Mouse (Mus musculus): ENCODE data around the gene Gltp. TPM values are rescaled to one million over a fixed set of nuclear protein-coding genes. Genes with fewer than 3 reads are reported as not detected.

Gene Gltp
- total RNA-seq, 2 experiments from 2014 or later, result 20.6 to 21.5 TPM

DNA sequence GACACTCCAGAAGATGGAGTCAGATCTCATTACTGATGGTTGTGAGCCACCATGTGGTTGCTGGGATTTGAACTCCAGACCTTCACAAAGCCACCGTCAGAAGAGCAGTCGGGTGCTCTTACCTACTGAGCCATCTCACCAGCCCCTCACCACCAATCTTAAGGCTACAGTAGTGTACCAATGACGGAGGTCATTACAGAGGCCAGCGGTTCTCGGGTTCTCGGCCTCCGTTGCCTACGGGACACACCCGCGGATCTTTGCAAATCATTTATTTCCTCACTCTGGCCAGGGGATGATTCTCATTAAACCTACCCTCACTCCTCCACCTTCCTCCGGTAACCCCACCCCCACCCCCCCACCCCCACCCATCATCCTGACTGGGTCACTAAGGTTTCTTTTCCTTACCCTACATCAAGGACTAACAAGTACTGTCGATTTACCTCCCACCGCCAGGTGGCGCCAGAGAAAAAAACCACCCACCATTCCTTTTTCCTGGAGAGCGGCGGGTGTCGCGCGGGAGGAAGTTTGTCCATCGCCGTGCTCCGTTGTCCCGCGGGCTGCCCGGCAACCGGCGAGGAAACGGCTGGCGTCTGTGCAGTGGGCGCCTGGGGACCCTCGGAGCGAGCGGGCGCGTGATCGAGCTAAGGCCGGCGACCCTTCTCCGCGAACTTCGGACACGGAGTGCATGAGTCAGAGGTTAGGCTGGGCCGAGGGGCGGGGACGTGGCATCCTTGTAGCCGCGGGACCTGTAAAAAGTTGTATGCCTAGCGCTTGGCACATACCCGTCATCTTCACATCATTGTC, 16.7 kb upstream of the Gltp start, which contains the start of gene Tchp:
TSS of gene Tchp (plus strand) at position 496 of the 804 bp plus-strand sequence.
- intact Hi-C loops (cut with DNase I), result loop anchor here (5.0 kb wide), 2 partner anchors 65 to 100 kb away; partner anchors contain the start of gene Ankrd13a
- DNase-seq, result peak; percentile 96 to 98

DNA sequence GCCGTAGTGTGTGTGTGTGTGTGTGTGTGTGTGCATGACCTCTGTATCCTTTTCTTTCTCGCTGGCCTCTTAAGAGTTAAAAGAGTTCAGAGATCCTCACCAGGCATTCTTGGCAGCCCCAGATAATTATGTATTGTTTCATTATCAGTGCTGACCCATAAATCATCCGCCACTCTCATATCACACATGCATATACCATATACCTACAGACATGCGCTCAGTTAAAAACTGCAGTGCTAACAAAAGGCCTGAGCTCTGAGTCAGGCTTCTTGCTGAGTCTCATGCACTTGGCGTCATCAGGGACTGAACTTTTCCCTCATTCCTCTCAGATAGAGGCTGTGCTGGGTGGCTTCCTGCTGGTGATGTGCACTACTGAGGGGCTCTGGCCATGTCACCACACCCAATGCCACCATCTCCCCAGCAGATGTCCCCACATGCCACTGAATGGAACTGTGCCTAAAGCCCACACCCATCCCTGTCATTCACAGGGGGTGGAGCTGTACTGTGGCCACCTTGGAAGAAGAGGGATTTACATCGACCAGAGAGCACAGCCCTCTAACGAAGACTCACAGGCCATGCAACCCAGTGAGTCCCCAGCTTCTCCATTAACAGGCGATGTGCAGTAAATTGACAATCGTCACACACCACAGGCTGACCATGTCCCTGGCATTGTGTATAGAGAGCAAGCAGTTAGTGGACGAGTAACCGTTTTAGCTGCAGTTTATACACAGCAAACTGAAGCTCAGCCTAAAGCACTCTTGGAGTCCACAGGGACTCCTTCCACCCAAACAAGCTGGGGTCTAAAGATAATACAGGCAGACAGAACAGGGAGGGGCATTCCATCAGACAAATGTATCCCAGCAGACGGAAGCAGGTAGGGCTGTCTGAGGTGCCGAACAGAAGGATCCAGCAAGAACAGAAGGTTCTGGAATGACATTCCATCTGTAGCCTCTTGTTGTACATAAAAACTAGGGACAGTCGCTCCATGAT, 11.9 kb upstream of the Gltp start:
- intact Hi-C loops (cut with DNase I), result loop anchor here (2.0 to 5.0 kb wide), 2 partner anchors 156 to 200 kb away; partner anchors contain the start of gene Gm9936
- peak; percentile 43 to 64 for DNase-seq

DNA sequence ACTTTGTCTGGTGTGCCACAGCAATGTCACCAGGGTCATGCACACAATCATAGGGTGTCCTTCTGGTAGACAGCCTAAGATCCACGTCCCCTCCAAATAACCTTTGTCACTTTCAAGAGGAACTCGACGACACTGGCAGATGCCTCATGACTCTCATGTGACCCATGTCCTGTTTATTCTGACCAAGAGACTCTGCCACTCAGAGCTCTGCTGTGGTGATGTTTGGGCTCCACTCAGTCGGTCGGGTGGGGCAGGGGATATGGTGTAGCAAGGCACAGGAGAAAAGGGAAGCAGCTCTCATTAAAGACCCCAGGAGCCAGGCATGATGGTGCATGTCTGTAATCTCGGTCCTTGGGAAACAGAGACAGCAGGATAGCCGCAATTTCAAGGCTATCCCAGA, 8.2 kb upstream of the Gltp start:
- intact Hi-C loops (cut with DNase I), result no loop called here
- DNase-seq, result peak in 1 of 2 experiments; percentile 27

DNA sequence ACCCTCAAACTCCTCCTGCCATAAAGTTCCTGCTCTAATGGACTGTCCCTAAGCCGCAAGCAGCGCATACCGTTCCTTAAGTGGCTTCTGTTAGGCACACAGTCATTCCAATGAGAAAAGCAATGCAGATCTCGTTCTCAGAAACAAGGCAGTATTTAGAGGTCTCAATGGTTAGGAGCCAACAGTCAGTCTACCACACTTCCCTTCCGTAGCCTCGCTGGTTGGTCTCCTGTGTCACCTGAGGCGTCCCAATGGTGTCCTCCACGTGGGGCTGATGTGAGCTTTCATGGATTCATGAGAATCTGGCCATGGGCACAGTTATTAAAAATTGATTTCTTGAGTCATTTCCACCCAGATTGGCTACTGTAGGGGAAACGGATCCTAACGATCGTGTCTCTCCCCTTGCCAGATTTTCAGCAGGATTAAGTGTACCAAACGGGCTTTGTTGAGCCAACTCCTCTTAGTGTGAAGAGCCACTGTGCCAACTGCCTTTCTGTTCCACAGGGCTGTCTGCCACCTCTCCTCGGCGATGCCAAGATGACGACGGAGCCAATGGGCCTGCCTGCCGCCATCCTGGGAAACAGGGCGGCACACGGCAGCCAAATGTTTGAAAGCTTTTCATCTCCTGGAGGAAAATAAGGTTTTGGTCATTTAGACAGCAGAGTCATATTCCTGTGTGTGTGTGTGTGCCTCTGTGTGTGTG, 7.4 kb upstream of the Gltp start:
- intact Hi-C loops (cut with DNase I), result no loop called here
- DNase-seq, result peak; percentile 63 to 69

DNA sequence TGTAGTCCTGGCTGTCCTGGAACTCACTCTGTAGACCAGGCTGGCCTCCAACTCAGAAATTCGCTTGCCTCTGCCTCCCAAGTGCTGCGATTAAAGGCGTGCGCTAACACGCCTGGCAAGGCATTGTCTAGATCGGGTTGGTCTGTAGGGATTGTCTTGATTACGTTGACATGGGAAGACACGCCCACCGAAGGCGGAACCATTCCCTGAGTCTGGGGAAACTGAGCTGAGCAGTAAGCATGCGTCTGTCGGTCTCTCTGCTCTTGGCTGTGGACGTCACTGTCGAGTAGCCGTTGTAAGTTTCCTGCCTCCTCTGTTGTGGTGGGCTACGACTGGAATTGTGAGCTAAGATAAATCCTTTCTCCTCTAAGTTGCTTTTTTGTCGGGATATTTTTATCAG, 6.2 kb upstream of the Gltp start:
- intact Hi-C loops (cut with DNase I), result no loop called here

DNA sequence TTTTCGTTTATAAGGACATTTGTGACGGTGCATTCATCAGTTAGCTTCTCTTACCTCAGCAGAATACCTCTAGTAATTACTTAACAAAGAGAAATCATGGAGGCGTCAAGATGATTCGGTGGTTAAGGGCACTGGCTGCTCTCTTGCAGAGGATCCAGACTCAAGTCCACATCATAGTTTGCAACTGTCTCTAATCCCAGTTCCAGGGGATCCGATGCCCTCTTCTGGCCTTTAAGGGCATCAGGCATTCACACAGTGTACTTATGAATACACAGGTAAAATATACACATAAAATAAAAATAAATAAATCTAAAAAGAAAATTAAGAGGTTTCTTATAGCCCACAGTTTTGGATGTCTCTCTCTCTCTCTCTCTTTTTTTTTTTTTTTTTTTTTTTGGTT, 5.0 kb upstream of the Gltp start:
- DNase-seq, result no peak
- intact Hi-C loops (cut with DNase I), result no loop called here

More for the DNA sequence above, 6.2 kb upstream of the Gltp start:
- DNase-seq, result no peak

DNA sequence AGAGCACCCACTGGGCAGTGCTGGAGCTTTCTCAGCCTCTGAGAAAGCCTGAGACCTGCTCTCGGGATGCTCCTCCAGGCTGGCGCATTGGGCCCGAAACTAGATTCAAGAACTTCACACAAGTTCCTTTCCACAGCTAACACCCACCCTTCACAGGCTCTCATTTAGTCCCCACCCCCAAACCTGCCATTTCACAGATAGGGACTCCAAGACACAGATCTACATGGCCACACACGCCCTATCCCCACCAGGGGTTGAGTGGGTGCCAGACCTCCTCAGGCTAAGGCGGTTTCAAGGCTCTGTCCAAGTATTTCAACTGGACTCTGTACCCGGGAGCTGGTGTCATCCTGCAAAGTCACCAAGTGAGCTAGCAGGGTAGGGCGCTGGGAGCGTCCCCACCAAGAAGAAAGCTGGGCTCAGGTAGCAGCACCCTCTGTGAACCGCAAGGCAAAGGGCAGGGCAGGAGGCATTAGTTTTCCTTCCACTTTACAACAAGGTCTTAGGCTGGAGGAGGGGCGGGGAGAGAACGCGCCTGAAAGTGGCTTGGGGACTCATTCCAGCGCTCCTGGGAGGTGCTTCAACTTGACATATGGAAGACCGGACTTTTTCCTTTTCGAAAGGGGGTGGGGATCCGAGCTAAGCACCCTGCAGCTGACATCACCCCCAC, 951 bp downstream of the Gltp start:
- intact Hi-C loops (cut with DNase I), result loop anchor here (2.0 kb wide), 2 partner anchors 21 to 51 kb away; no protein-coding TSS in a partner anchor
- DNase-seq, result peak in 1 of 2 experiments; percentile 29

DNA sequence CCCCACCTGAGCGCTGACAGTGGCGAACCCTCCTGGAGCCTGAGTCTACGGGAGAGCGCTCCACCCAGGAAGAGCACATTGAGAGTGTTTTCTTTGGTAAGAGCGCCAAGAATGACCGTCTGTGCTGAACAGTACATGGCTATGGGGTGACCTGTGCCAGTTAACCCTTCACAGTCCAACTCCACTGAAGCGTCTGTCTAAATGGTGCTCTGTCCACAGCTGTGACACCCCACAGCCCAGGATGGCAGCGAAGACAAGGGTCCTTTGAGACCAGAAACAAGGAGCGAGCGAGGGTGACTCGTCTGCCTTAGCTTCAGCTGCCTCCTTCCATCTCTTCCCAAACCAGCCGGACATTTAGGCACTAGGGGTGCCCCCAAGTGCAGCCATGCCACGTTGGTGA, 2.1 kb downstream of the Gltp start:
- DNase-seq, result no peak
- intact Hi-C loops (cut with DNase I), result no loop called here

DNA sequence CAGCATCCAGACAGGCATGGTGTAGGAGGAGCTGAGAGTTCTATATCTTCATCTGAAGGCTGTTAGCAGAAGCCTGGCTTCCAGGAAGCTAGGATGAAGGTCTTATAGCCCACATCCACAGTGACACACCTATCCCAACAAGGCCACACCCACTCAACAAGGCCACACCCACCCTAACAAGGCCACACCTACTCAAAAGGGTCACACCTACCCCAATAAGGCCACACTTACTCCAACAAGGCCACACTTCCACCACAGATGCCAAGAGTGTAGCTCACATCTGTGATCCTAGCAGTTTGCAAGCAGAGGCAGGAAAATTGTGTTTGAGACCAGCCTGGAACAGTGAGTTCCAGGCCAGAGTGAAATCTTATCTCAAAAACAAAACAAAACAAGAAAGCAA, 2.9 kb downstream of the Gltp start:
- DNase-seq, result no peak
- intact Hi-C loops (cut with DNase I), result no loop called here

DNA sequence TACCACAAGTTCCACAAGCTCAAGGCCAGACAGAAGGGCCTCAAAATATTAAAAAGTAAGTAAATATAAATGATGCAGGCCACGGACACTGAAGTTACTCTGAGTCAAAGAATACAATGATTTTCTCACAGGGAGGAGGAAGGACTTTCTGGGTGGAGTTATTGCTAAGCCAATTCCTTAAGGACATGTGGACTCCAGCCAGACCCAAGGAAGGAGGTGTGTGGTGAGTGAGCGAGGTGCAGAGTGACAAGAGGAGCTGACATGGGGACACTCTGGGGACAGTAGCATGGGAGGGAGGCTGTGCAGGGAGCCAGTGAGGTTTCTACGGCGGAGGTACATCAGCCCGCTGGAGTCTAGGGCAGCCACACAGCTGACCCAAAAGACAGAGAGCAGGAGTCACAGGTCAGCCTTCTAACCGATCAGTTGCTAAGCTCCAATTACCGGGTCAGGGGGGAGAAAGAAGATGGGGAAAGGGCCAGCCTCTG, 4.0 kb downstream of the Gltp start:
- intact Hi-C loops (cut with DNase I), result no loop called here
- DNase-seq, result no peak

DNA sequence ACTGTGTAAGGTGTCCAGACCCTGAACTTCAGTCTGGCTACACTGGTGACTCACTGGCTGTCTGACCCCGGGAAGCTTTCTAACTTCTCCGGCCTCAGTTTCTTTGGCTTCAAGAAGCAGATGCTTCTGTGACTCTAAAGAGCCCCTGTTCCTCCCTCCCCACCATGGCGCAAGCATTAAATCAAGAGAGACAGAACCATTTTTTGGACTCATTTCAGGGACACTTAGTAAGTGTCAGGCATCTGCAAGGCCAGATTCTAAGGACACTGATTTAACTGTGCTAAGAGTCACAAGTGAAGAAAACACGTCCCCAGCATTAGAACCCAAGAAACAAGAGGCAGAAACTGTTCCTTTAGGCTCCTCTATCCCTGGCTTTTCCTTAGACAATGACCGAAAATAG, 4.8 kb downstream of the Gltp start:
- intact Hi-C loops (cut with DNase I), result no loop called here
- DNase-seq, result no peak

DNA sequence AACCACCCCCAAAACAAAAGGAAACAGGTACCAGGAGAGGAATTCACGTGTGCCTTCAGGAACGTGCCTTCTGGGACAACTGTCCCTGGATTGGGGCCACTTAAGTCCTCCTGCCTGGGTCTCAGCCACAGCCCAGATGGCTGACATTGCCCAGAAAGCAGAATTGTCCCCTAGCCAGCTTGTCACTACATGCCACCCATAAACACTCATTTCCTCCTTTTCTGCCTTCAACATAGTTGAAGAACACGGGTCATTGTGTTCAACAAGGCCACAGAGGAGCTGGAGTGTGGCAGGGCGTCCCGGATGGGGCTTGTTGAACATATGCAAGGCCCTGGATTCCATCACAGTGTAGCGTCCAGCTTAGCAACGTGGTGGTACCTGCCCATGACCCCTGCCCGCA, 9.1 kb downstream of the Gltp start:
- intact Hi-C loops (cut with DNase I), result no loop called here
- no peak for DNase-seq

DNA sequence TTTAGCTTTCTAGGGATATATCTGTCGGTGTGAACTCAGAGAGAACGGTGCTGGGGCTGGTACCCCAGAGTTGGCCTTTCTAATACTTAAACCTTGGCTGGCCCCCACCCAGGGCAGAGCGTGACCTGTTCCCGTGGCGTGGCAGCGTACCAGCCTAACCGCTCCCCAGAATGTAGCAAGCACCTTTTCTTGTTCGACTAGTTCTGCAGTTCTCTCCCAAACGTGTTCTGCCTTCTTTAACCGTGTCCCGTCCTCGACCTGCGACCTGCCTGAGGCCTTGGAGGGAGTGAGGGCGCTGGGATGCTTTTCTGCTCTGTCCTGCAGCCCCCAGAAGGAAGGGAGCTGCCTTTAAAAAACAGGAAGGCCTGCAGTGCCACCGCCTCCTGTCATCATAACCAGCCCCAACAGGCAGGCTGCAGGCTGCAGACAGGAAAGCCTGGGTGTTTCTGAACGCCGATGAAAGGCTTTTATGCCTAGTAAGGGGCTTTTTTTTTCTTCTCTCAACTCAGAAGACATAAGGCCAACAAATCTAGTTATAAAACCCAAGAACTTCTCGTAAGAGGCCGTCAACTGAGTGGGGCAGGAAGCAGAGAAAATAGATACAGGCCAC, 10.0 kb downstream of the Gltp start:
- DNase-seq, result no peak
- intact Hi-C loops (cut with DNase I), result no loop called here

DNA sequence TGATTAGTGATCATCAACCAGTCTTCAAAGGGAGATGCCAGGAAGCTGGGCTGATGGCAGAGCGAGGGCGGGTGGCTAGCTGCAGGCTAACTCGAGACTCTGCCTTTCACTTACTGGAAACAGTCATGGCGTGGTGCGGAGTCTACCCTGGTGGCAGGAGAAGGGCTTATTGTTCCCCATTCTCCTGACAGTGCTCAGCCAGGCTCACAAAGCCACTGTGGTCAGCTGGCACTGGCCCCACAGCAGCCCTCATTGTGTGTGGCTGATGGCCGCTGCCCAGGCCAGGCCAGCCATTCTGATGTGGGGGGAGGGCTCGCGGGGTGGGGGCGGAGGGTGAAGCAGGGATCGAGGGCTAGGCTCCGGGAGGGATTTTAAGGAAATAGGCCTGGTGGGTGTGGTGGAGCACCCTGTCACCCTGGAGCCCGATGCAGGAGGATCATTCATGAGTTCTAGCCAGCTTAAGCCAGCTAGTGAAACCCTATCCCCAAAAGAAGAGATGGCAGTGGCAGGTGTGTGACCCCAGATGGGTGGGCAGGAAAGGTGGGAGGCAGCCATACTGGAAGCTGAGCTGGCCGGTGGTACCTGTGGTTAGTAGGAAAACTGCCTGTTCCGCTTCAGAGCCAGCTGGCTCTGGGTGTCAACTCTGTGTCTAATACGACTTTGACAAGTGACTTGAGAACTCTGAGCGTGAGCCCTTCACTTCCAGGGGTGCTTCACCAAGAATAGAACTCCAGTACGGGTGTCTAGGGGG, 10.8 kb downstream of the Gltp start:
- intact Hi-C loops (cut with DNase I), result no loop called here
- no peak for DNase-seq

DNA sequence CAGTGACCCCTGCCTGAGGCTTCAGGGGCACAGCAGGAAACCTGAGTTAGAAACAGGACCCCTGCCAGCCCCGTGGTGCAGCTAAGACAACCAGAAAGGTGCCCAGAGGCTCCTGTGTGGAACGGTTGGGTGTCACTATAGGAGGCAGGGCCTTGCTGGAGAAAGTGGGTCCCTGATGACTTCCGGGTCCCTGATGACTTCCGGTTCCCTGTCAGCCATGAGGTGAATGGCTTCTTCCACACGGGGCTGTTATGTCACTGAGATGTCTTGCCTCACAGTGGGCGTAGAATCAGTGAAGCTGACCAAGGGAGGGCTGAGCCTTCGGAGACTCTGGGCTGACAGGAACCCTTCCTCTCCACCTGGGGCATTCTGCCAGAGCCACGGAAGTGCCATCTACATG, 16.2 kb downstream of the Gltp start:
- DNase-seq, result no peak

DNA sequence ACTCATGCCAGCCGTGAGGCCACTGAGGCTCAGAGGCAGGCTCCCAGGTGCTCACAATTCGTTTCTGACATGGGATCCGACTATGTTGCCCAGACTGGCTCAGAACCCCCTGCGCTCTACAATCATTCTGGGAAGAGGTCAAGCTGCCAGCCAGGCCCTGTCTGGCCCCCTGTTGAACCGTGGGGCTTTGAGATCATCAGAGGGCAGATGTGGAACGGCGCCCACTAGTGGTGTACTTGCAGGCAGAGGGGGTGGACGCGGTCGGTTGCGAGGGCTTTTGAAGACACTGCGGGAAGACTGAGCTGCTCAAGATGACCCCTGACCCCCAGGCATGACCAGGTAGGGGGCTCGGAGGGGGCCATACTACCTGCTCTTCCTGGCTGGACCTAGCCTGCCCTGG, 17.7 kb downstream of the Gltp start:
- DNase-seq, result no peak
- intact Hi-C loops (cut with DNase I), result no loop called here

More for the DNA sequence above, 16.2 kb downstream of the Gltp start:
- intact Hi-C loops (cut with DNase I), result no loop called here

DNA sequence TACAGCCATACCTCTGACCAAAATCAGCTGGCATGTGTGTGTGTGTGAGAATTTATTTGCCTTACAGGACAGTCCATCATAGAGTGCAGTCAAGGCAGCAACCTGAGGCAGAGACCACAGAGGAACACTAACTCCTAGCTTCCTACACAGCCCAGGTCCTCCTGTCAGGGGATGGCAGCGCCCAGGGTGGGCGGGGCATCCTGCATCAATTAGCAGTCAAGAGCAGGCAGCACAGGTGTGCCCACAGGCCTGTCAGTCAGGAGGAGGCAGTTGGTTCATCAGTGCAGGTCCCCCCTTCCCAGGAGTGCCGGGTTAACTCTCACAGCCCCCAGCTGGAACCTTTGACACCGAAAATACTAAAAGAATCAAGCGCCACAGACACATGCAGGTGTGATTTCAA, 21.8 kb downstream of the Gltp start:
- intact Hi-C loops (cut with DNase I), result loop anchor here (2.0 kb wide), 1 partner anchor 22 kb away; the partner anchor contains the start of gene Gltp
- DNase-seq, result no peak

DNA sequence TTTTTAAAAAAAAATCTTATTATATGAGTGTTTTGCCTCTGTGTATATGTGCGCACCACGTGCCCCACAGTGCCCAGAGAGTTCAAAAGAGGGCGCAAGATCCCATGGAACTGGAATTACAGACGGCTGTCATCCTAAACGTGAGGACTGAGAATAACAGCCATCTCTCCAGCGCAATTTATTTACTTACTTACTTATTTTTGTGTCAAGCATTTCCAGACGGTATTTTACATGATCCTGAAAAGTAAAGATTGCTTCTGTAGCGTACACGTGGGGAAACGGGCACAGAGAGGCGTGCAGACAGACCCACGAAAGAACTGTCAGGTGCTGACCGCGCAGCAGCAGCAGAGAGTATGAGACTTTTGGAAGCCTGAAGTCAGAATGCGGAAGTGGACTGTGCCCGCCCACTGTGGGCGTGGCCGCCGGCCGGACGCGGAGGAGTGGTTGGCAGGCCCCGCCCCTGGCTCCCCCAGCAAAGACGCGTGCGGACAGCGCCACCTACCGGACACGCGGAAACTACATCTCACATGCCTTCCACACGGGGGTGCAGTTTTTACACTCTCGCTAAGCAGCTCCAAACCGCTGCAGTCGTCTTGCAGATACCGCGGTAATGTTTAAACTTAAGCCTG, 23.4 kb downstream of the Gltp start:
- intact Hi-C loops (cut with DNase I), result loop anchor here (1.0 kb wide), 1 partner anchor 28 kb away; no protein-coding TSS in a partner anchor
- DNase-seq, result peak; percentile 99 to 100
